Mouse (Mus musculus): ENCODE results near the gene Ccdc57. TPM values are rescaled to one million over a fixed set of nuclear protein-coding genes. Genes with fewer than 3 reads are reported as not detected.
"Not testable (repeated sequence)": the region's sequence is repeated elsewhere in the genome, so short reads cannot be mapped to it uniquely, and the experiment has no call there.

Gene Ccdc57
- polyA plus RNA-seq, 1 experiment, result 2.9 TPM

GRCm38 (mm10) chr11:120785145-120785544 is 147.5 kb downstream of the Ccdc57 start:
- WGBS, result 32% methylated on average over 9 of the region's 9 CpGs

GRCm38 (mm10) chr11:120784064-120784791 is 148.4 kb downstream of the Ccdc57 start, which contains the start of the genes Rfng and Gps1:
Rfng (minus strand) TSS chr11:120784207.
Gps1 (plus strand) TSS chr11:120784272.
- peak; percentile 89 for DNase-seq
- no peak for TF ChIP-seq CTCF (conservative IDR thresholded peaks at IDR 0.05; ENCODE audit: insufficient read depth, insufficient read length, low read depth, low read length)
- TF ChIP-seq POLR2A (IDR thresholded peaks at IDR 0.05; ENCODE audit: low read depth, low read length), result no peak
- no peaks in the 10 kb centered on the region for H3K27me3 ChIP-seq (replicated peaks; ENCODE audit: control insufficient read depth, insufficient read depth, low read length)
- H3K4me3 ChIP-seq (ENCODE audit: insufficient read depth, low read depth, low read length), result peak within 1 kb of the TSS; percentile 98
- H3K27ac ChIP-seq (ENCODE audit: insufficient read depth, low read depth, low read length), result peak within 1 kb of the TSS; percentile 70
- 0 out of 2 replicates have a peak, but pooled peaks cover 2% of the 10 kb centered on the region for H3K36me3 ChIP-seq (ENCODE audit: control insufficient read depth, insufficient read depth, low read length)
- 1% methylated on average over 92 of the region's 107 CpGs for WGBS
- H3K4me1 ChIP-seq (ENCODE audit: control insufficient read depth, insufficient read depth, low read length), result peaks cover 15% of the 10 kb centered on the region

More at GRCm38 (mm10) chr11:120785145-120785544, 147.5 kb downstream of the Ccdc57 start:
- Histone ChIP-seq H3K36me3 (ENCODE audit: control insufficient read depth, insufficient read depth, low read length) (0 out of 2 replicates have a peak, but pooled peaks cover 2% of the 10 kb centered on the region), H3K27me3 (replicated peaks; ENCODE audit: control insufficient read depth, insufficient read depth, low read length) (no peaks in the 10 kb centered on the region), H3K4me3 (ENCODE audit: insufficient read depth, low read depth, low read length) (peak overlapping the region; percentile 98), H3K4me1 (ENCODE audit: control insufficient read depth, insufficient read depth, low read length) (peaks cover 15% of the 10 kb centered on the region), H3K27ac (ENCODE audit: insufficient read depth, low read depth, low read length) (no peak overlapping the region)
- TF ChIP-seq POLR2A (IDR thresholded peaks at IDR 0.05; ENCODE audit: low read depth, low read length), result no peak
- no peak for TF ChIP-seq CTCF (conservative IDR thresholded peaks at IDR 0.05; ENCODE audit: insufficient read depth, insufficient read length, low read depth, low read length)
- no peak for DNase-seq

- DNase-seq, result no peak
These were observed 149.1 kb downstream of the Ccdc57 start for GRCm38 (mm10) chr11:120783426-120784063.

DNA sequence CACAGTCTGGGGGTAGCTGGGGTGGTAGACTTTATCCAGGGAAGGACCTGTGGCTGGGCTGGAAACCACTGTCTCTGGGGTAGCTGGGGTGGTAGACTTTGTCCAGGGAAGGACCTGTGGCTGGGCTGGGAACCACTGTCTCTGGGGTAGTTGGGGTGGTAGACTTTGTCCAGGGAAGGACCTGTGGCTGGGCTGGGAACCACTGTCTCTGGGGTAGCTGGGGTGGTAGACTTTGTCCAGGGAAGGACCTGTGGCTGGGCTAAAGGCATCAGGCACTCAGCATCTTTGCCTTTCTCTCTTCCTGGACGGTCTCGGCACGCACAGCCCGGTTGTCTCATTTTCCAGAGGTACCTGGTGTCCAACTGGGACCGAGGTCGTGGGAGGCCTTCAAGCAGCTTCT is 151.3 kb downstream of the Ccdc57 start:
- H3K4me1 ChIP-seq (ENCODE audit: control insufficient read depth, insufficient read depth, low read length); H3K4me3 ChIP-seq (ENCODE audit: insufficient read depth, low read depth, low read length); H3K36me3 ChIP-seq (ENCODE audit: control insufficient read depth, insufficient read depth, low read length); H3K27ac ChIP-seq (ENCODE audit: insufficient read depth, low read depth, low read length); H3K27me3 ChIP-seq (replicated peaks; ENCODE audit: control insufficient read depth, insufficient read depth, low read length): not testable (repeated sequence)
- WGBS, result 72% methylated on average over 6 of the region's 6 CpGs
- DNase-seq, result peak; percentile 51

More at GRCm38 (mm10) chr11:120783426-120784063, 149.1 kb downstream of the Ccdc57 start:
- peak overlapping the region; percentile 98 for H3K4me3 ChIP-seq (ENCODE audit: insufficient read depth, low read depth, low read length)
- WGBS, result under 1% methylated on average over 42 of the region's 42 CpGs
- H3K36me3 ChIP-seq (ENCODE audit: control insufficient read depth, insufficient read depth, low read length), result no peaks in the 10 kb centered on the region
- TF ChIP-seq POLR2A (IDR thresholded peaks at IDR 0.05; ENCODE audit: low read depth, low read length), result no peak
- TF ChIP-seq CTCF (conservative IDR thresholded peaks at IDR 0.05; ENCODE audit: insufficient read depth, insufficient read length, low read depth, low read length), result no peak
- H3K27me3 ChIP-seq (replicated peaks; ENCODE audit: control insufficient read depth, insufficient read depth, low read length), result no peaks in the 10 kb centered on the region
- peak overlapping the region; percentile 70 for H3K27ac ChIP-seq (ENCODE audit: insufficient read depth, low read depth, low read length)
- H3K4me1 ChIP-seq (ENCODE audit: control insufficient read depth, insufficient read depth, low read length), result peaks cover 15% of the 10 kb centered on the region

- H3K27me3 ChIP-seq (replicated peaks; ENCODE audit: control insufficient read depth, insufficient read depth, low read length), result no peaks in the 10 kb centered on the region
- DNase-seq, result no peak
- no peak for TF ChIP-seq CTCF (conservative IDR thresholded peaks at IDR 0.05; ENCODE audit: insufficient read depth, insufficient read length, low read depth, low read length)
- no peak for TF ChIP-seq POLR2A (IDR thresholded peaks at IDR 0.05; ENCODE audit: low read depth, low read length)
- 94% methylated on average over 1 of the region's 1 CpGs for WGBS
- H3K4me1 ChIP-seq (ENCODE audit: control insufficient read depth, insufficient read depth, low read length), result peaks cover 3% of the 10 kb centered on the region
- H3K36me3 ChIP-seq (ENCODE audit: control insufficient read depth, insufficient read depth, low read length), result no peaks in the 10 kb centered on the region
- no peak overlapping the region for H3K27ac ChIP-seq (ENCODE audit: insufficient read depth, low read depth, low read length)
- no peak overlapping the region for H3K4me3 ChIP-seq (ENCODE audit: insufficient read depth, low read depth, low read length)
These were observed 152.8 kb downstream of the Ccdc57 start for GRCm38 (mm10) chr11:120779876-120780275.

GRCm38 (mm10) chr11:120777123-120777522 is 155.5 kb downstream of the Ccdc57 start:
- no peak for DNase-seq
- no peaks in the 10 kb centered on the region for H3K36me3 ChIP-seq (ENCODE audit: control insufficient read depth, insufficient read depth, low read length)
- no peak overlapping the region for H3K4me3 ChIP-seq (ENCODE audit: insufficient read depth, low read depth, low read length)
- TF ChIP-seq POLR2A (IDR thresholded peaks at IDR 0.05; ENCODE audit: low read depth, low read length) (no peak), CTCF (conservative IDR thresholded peaks at IDR 0.05; ENCODE audit: insufficient read depth, insufficient read length, low read depth, low read length) (no peak)
- H3K27ac ChIP-seq (ENCODE audit: insufficient read depth, low read depth, low read length), result no peak overlapping the region
- no peaks in the 10 kb centered on the region; the same call in 1 of the 2 replicates for H3K4me1 ChIP-seq (ENCODE audit: control insufficient read depth, insufficient read depth, low read length)
- 35% methylated on average over 6 of the region's 6 CpGs for WGBS
- no peaks in the 10 kb centered on the region for H3K27me3 ChIP-seq (replicated peaks; ENCODE audit: control insufficient read depth, insufficient read depth, low read length)

Other genes with a start within 250 kb of the Ccdc57 start
- 157 and 166 TPM in 2 replicates for gene Cenpx, start 219.1 kb downstream of the Ccdc57 start, polyA plus RNA-seq (2012; rRNA removed)
- 17.5 and 19.5 TPM in 2 replicates for gene Lrrc45, start 218.9 kb downstream of the Ccdc57 start, polyA plus RNA-seq (2012; rRNA removed)
- gene Rac3, start 211.4 kb downstream of the Ccdc57 start, polyA plus RNA-seq (2012; rRNA removed), result 14.5 and 17.0 TPM in 2 replicates
- gene Dcxr, start 205.6 kb downstream of the Ccdc57 start, polyA plus RNA-seq (2012; rRNA removed), result 910 and 990 TPM in 2 replicates
- 31.3 and 45.3 TPM in 2 replicates for gene Cbr2, start 200.8 kb downstream of the Ccdc57 start, polyA plus RNA-seq (2012; rRNA removed)
- 0.53 and 0.55 TPM in 2 replicates for gene Hmga1b, start 170.1 kb downstream of the Ccdc57 start, polyA plus RNA-seq (2012; rRNA removed)
- gene Rfng, start 148.7 kb downstream of the Ccdc57 start, polyA plus RNA-seq (2012; rRNA removed), result 69.0 and 80.5 TPM in 2 replicates
- 173 and 175 TPM in 2 replicates for gene Gps1, start 148.6 kb downstream of the Ccdc57 start, polyA plus RNA-seq (2012; rRNA removed)
- gene Dus1l, start 136.5 kb downstream of the Ccdc57 start, polyA plus RNA-seq (2012; rRNA removed), result 42.3 and 42.6 TPM in 2 replicates
- 936 and 1,244 TPM in 2 replicates for gene Fasn, start 108.3 kb downstream of the Ccdc57 start, polyA plus RNA-seq (2012; rRNA removed)
- 2.0 and 2.9 TPM in 2 replicates for gene Slc16a3, start 15.6 kb upstream of the Ccdc57 start, polyA plus RNA-seq (2012; rRNA removed)
- 63.3 and 71.0 TPM in 2 replicates for gene Csnk1d, start 58.5 kb upstream of the Ccdc57 start, polyA plus RNA-seq (2012; rRNA removed)
- gene Cd7, start 106.5 kb upstream of the Ccdc57 start, polyA plus RNA-seq (2012; rRNA removed), result 1.2 and 3.0 TPM in 2 replicates
- gene Sectm1b, start 130.7 kb upstream of the Ccdc57 start, polyA plus RNA-seq (2012; rRNA removed), result 66.6 and 75.2 TPM in 2 replicates
- gene Sectm1a, start 148.3 kb upstream of the Ccdc57 start, polyA plus RNA-seq (2012; rRNA removed), result 2.1 and 2.8 TPM in 2 replicates
- gene Tex19.2, start 185.8 kb upstream of the Ccdc57 start, polyA plus RNA-seq (2012; rRNA removed), result not detected in 2 replicates
- not detected in 2 replicates for gene Tex19.1, start 213.3 kb upstream of the Ccdc57 start, polyA plus RNA-seq (2012; rRNA removed)
- not detected in 2 replicates for gene Uts2r, start 227.4 kb upstream of the Ccdc57 start, polyA plus RNA-seq (2012; rRNA removed)

Data from kidney, adult 2 months (tissue).